Mouse (Mus musculus) heart, adult 2 months (tissue): ENCODE results near the gene Parvg.

ENCODE experiments used
- CTCF ChIP-seq: fragments of 200-600 bp; IDR thresholded peaks from 2 replicates; pipeline ENCODE4 v1.8.1; 2022; ENCODE audit warnings: antibody characterized with exemption, mild to moderate bottlenecking, moderate library complexity
- EP300 ChIP-seq: fragments of 200-500 bp; IDR thresholded peaks from 2 replicates; pipeline ENCODE4 v1.6.1; 2011; ENCODE audit warnings: low read depth, low read length, control low read depth; ENCODE audit not compliant: insufficient read depth
- POLR2A ChIP-seq: fragments of 200-500 bp; IDR thresholded peaks from 2 replicates; pipeline ENCODE4 v1.6.1; 2011; ENCODE audit warnings: mild to moderate bottlenecking, low read depth, low read length, control low read depth; ENCODE audit not compliant: insufficient read depth

DNA sequence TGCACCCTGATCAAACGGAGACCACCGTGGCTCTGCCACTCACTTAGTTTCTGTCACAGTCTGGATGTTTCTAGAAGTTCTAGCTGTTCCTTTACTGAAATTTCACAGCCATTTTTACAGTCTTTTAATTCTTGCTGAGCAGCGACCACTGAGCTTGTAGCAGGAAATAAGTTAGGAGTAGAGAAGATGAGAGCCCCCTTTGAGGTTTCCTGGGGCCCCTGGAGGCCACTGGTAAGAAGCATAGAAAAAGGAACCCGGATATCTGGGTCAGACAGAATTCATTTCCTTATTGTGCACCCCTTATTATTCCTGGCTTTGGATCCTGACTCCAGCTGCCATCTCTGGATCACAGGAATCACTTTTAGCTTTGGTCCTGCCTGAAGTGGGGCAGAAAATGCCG lies 31.3 kb downstream of the Parvg start:
- TF ChIP-seq POLR2A, result no peak
- no peak for TF ChIP-seq CTCF
- no peak for TF ChIP-seq EP300
